Comparison of ENCODE assay signal across 25 mouse cellular contexts in the genomic region with DNA sequence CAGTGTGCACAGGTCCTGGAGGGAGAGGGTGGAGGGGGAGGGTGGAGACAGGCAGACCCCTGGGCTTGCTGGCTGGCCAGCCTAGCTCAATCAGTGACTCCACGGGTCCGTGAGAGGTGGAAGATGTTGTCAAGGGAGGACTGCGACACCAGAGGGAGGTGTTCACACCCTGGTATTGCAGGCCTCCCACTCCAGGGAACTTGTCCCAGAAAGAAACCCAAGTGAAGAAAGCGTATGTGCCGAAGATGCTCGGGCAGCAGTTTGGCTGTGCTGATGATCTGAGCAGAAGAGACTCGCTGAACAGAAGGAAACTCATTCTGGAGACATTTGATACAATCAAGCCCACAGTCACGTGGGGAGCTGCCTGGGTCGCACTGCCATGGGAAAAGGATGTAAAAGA.
DNase-seq lines count a peak whose midpoint lies in the region; TF ChIP-seq lines count a peak whose summit lies in the region.
"Had no signal": no experiment of that assay in that cellular context is flagged by ENCODE, and none has a peak within 500 bp of the region (broad histone marks: within the 10 kb centered on the region; RNA-seq: fewer than 3 reads in every experiment).

No protein-coding gene starts in this region.

- H3K79me2 ChIP-seq in C2C12 (ENCODE audit: control insufficient read depth, insufficient read depth), result peaks cover 15% of the 10 kb centered on the region

- DNase-seq in frontal cortex, adult 2 months (ENCODE audit: extremely low spot score in 1 of 2, low spot score in 1 of 2), result peak; percentile 33 to 60
- DNase-seq in frontal cortex, postnatal 25 days (ENCODE audit: low spot score in 2 of 2), result no peak
- peak; percentile 61 for DNase-seq in layer of hippocampus, adult 9-11 months
- no peak for DNase-seq in layer of hippocampus, postnatal 36 days
- DNase-seq in brain, adult 2 months (ENCODE audit: low read depth, low spot score), result peak; percentile 86
- no peak for DNase-seq in heart, postnatal 25 days (ENCODE audit: low spot score)
- no peak for DNase-seq in heart, adult 8-10 months (ENCODE audit: low spot score)
- DNase-seq: adrenal gland, adult 8-10 months; B cell, adult 2 months; cerebellum, adult 11 months; heart, adult 11 months; heart, postnatal 36 days; kidney, adult 18-20 months; kidney, postnatal 36 days; liver; lung, adult 18-20 months; lung, postnatal 36 days; right cerebral cortex, postnatal 4 days; thymus, postnatal 25 days had no signal

- no peaks in the 10 kb centered on the region for H3K36me3 ChIP-seq in C2C12 (ENCODE audit: control insufficient read depth, insufficient read depth)
- H3K36me3 ChIP-seq: heart, embryonic 13.5 days; hindbrain, embryonic 15.5 days; neural tube, embryonic 15.5 days had no signal

- intact Hi-C loops in heart, postnatal 25 days (cut with DNase I), result no loop called here

- H3ac ChIP-seq in C2C12 (ENCODE audit: control insufficient read depth, insufficient read length, low read depth), result no peak overlapping the region

- no peak for TF ChIP-seq CTCF in C2C12 (IDR thresholded peaks at IDR 0.05; ENCODE audit: control insufficient read depth, insufficient read depth, insufficient read length)

- H3K27me3 ChIP-seq in C2C12 (ENCODE audit: control insufficient read depth, insufficient read depth, insufficient read length), result no peaks in the 10 kb centered on the region
- H3K27me3 ChIP-seq: forebrain, embryonic 13.5 days; hindbrain, embryonic 15.5 days; neural tube, embryonic 15.5 days had no signal

- H3K4me3 ChIP-seq in C2C12 (ENCODE audit: insufficient read depth, poor library complexity, severe bottlenecking), result no peak overlapping the region
- H3K4me3 ChIP-seq: erythroblast, embryonic 14.5 days; forebrain, embryonic 13.5 days; heart, embryonic 13.5 days; hindbrain, embryonic 15.5 days; neural tube, embryonic 15.5 days had no signal

- H3K79me3 ChIP-seq in C2C12 (ENCODE audit: low read depth), result no peaks in the 10 kb centered on the region

TF ChIP-seq in C2C12, 6 proteins besides CTCF, POLR2A, EP300 and RAD21:
- no peak for TF ChIP-seq MYOG (IDR thresholded peaks at IDR 0.05; ENCODE audit: control insufficient read depth, extremely low read depth, insufficient read length)
- peak; percentile 45 for TF ChIP-seq USF1 (IDR thresholded peaks at IDR 0.05; ENCODE audit: low read depth)

Comparison
In these comparisons a context has a peak if more than half of its experiments do, and no peak if none do; other contexts are left out.
1. DNase-seq: peak in frontal cortex, adult 2 months (2 of 2), layer of hippocampus, adult 9-11 months (single experiment) and brain, adult 2 months (single experiment); none in frontal cortex, postnatal 25 days (0 of 2), layer of hippocampus, postnatal 36 days (0 of 2), heart, postnatal 25 days (single experiment) and heart, adult 8-10 months (single experiment).